Mouse (Mus musculus): Measurements from ENCODE around the gene Clec1b.

Gene Clec1b

DNA sequence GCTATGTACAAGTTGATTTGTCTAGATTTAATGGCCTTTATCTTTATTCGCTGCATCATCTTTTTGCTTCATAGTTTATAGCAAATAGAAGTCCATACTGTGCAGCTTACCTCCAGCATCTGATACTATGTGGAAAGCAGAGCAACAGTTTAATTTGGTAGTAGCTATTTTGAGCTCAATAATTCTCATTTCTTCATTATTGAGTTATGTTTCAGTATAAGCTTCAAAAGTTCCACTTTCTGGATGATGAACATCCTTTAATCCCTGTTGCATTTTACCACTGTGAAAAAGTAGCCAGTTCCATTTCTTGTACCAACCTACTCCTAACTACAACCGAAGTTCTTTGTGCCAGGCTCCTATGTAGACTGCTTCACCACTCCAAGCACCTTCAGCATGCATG lies 11.5 kb downstream of the Clec1b start, which contains the start of gene Clec9a:
Clec9a (plus strand) TSS at position 301 of the 400 bp plus-strand sequence.
- DNase-seq (ENCODE audit: low spot score) = no peak

DNA sequence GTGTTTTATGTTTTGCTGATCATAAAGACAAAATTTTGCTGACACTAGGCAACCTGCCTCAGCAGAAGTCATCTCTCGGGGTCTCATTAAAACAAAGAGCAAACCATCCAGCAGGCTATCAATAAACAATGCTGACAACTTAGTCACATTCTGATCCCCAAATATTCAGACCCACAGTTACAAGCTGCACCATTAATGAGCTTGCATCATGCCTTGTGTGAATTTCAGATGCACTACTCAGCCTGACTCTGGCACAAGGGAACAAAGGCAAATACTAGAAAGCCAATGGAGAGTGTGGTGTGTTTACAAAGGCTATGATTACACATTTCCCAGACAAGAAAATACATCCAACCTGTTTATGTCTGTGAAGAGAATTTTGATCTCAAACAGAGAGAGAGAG lies 17.1 kb downstream of the Clec1b start:
- no peak for DNase-seq (ENCODE audit: low spot score)

DNA sequence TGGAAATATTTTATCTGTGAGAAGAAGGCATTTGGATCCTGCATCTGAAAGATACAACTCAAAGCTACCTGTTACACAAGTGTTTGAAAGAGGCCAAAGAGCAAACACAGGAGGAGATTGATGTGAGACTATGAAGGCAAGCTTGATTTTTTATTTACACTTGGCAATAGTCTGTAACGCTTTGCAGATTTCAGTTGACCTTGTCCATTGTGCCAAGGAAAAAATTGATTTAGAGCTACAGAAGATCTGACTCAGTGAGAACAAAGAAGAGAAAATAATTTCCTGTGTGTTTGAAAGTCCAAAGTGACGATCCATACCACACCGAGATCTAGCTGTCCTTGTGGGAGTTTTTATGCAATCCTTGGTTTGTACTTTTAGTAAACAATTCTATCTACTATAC lies 25.2 kb downstream of the Clec1b start:
- DNase-seq (ENCODE audit: low spot score) = no peak

DNA sequence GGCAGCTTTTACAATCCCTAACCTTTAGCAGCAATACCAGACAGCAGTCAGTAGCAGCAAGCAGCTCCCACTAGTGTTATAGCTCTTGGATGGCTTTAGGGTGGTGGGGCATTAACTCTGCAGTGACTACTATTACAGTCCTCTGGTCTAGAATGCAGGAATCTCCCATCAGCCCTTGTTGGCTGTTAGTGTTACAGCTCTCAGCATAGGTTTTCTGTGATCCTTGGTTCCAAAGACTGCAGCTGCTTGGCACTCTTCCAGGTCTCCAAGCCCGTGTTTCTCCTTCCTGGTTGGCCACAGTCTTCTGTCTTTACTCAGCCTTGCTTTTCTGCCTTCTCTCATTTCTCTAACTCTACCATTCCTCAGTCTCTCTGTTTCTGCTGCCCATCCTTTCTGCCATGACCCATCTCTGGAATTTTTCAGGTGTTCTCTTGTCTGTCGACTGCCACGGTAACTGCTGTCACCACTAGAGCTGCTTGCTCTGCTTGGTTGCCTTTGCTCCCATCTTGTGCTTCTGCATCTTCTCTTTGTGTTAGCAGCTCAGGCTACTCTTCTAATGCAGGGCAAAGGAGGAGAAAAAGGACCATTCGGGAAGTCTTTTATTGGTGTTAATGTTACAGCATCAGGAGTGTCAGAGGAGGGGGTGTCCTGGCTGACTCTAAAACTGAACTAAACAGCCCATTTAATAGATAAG lies 26.1 kb downstream of the Clec1b start:
- peak; percentile 57 for DNase-seq (ENCODE audit: low spot score)

DNA sequence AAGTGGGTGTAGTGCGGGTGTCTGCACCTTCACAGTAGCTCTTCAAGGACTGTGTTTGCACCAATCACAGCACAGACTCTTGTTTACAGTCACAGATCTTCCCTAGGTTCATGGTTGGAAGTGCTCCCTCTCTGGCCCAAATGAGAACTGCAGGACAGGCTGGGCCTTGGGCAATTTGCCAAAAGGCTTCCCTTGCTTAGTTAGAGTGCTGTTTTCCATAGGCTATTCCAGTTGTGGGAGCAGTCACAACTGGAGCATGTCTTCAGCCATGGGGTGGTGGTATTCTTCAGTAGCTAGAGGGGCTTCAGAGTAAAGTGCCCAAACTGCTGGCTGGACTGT lies 26.6 kb downstream of the Clec1b start:
- peak; percentile 78 for DNase-seq (ENCODE audit: low spot score)

DNA sequence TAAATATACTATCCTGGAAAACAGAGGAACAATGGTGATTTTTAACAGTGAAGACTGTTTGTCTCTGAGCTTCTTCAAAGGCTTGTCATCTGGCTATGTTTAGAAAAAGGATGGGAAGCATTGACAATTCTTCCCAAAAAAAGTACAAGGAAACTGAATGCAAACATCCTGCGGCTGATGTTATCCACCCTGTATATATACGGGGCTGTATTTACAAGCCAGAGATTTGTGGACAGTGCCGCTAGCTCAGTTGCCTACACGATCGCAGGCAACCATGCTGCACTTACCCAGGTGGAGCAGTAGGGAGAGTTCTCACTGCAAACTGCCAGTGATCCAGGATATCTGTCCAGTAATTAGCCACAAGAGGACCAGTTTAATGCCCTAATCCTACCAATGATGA lies 28.1 kb downstream of the Clec1b start:
- DNase-seq (ENCODE audit: low spot score) = no peak

DNA sequence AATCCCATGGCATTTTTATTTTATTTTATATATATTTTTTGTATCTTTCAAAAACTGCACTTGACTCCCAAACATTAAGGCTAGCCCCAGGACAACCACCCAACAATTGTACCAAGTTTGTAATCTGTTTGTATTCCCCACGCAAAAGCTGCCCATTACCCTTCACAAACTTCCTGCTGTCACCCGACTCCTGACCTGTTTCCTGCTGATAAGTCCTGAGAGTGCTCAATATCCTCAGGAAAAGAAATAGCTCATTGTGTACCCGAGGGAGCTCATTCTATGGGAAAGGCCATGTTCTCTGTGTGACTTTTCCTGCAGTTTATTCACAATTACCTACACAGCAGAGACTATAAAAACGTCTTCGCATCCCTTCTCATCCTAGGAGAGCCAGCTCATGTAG lies 28.7 kb downstream of the Clec1b start:
- DNase-seq (ENCODE audit: low spot score) = no peak

DNA sequence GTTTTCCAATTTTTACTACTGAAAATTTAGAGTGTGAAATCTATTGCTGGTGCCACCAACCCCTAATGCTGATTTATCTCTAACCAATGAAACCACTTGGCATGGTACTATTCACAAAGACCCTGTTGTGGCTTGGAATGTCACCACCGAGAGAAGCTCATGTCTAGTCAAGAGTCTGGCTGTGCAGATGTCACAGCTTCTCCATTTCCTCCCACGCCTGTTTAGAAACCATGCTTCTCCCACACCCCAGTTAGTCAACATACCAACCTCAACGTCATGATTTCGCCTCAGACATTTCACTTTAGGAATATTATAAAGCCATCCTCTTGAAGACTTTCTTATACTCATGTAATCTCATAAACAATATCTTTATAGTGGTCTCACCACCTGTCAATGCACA lies 30.2 kb downstream of the Clec1b start:
- DNase-seq (ENCODE audit: low spot score) = no peak

DNA sequence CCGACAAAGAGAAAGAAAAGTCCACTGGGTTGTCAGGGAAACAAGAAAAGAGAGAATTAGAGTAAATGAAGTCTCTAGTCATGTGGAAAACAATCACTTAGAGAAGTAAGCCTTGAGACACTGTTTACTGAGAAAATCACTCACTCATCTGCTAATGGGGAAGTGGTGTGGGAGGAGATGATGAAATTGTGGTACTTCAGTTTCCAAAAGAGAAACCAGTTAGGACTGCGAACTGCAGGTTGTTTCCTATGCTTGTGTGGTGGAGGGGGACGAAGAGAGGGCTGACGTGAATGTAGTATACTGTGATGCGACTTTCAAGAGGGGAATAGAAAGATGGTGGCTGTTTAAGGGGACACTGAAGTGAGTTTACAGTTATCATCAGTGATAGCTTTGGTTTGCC lies 37.1 kb downstream of the Clec1b start:
- no peak for DNase-seq (ENCODE audit: low spot score)

DNA sequence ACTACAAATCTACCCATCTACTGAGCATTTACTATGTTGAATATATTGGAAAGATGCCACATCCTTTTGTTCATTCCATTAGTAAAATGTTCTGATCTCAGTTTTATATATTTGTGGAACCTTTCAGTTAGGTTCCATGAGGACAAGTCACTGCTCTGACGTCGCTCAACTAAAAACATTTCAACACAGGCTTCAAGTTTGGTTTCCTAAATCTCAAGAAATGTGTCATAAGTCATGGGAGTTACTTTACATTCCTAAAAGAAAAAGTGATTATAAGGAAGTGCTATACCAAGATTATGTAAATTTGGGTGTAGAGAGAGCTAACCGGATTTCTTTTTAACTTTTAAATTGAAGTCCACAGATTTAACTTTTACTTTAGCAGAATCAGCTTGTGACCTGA lies 38.9 kb downstream of the Clec1b start:
- peak; percentile 27 for DNase-seq (ENCODE audit: low spot score)

DNA sequence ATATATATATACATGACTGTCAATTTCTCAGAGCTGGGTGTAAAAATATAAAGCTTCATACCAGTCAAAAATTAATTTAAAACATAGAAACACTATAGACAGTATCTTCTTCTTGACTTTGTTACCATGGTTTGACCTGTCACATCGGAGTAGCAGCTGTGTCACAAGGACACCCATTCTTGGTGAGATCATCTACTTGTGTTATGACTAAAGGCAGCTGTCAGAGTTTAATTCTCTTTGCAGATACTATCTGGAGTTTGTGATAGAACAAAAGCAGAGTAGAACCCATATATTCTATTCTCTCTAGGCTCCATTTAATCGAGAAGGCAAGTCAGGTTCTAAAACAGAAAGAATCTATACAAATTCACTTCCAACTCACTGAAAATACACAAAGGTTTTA lies 40.9 kb downstream of the Clec1b start:
- no peak for DNase-seq (ENCODE audit: low spot score)

DNA sequence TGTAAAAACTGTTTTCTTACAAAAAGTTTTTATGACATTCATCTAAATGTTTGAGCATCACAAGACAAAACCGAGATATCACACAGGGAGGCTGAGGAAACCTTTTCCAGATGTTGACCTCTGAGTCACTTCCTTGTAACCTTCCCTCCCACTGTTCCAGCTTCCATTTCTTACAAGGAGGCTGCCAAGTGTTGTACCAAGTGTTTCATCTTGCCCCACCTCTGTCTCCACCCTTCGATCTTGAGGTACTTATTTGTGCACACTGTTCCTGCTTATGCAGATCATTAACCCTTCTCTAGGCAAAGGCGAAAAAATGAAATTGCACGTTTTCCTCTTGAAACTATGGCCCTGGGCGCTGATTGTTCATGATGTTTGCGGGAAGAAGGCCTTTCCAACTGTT lies 52.6 kb downstream of the Clec1b start:
- DNase-seq (ENCODE audit: low spot score) = no peak

DNA sequence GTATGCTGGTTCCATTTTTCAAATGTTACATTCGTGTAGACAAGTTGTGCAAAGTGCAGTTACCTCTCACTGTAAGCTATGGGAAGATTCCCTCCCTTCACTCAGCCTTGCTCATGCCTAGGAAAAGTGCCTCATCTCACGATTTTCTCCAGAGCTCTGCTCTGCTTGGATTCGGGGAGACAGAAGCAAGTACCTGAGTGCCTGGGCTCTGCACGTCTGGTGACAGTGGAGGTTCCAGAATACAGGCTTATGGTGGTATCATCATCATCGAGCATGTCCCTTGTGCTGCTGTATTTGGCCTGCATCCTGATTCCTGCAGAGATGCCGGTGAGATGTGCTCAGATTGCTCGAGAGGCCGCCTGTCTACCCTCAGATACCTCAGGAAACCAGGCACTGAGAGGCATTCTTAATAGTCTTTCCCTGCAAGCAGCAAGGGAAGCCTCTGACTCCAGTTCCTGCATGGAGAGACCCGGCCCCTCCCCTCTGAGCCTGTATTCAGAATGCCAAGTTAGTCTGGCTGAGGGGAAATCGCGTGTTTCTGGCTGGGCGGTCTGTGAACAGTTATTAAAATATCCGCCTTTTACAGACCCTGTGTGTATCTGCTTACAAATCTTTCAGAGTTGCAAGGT lies 54.4 kb downstream of the Clec1b start, which contains the start of gene Clec1a:
Clec1a (minus strand) TSS at position 590 of the 629 bp plus-strand sequence.
- no peak for DNase-seq (ENCODE audit: low spot score)
